Mouse (Mus musculus): ENCODE measurements at regions not wholly inside any gene's neighbourhood (a gene's known extent, or its start where the extent isn't known, plus 50 kb on each side); places are given as distances from the start of the nearest gene placed in this dataset.

- Histone ChIP-seq H3K27me3 (ENCODE audit: control insufficient read depth, insufficient read depth, low read length) (no peaks in the 10 kb centered on the region), H3K4me1 (ENCODE audit: control insufficient read depth, insufficient read depth, insufficient read length) (peaks cover 35% of the 10 kb centered on the region), H3K4me3 (ENCODE audit: extremely low read depth, insufficient read depth, insufficient read length) (no peak overlapping the region), H3K36me3 (ENCODE audit: control insufficient read depth, insufficient read depth, low read length) (no peaks in the 10 kb centered on the region), H3K27ac (ENCODE audit: insufficient read depth, low read length) (peak overlapping the region; percentile 92)
- DNase-seq (ENCODE audit: low read depth in 1 of 2, low spot score in 2 of 2): peak in 1 of 2 experiments; percentile 82
- no peak for TF ChIP-seq POLR2A (IDR thresholded peaks at IDR 0.05; ENCODE audit: low read depth, low read length)
- TF ChIP-seq CTCF (IDR thresholded peaks at IDR 0.05; ENCODE audit: extremely low read depth, insufficient read depth, insufficient read length, insufficient replicate concordance): no peak
- 59% methylated on average over 6 of the region's 6 CpGs for WGBS
These were observed 191.0 kb upstream of the Map3k1 start for GRCm38 (mm10) chr13:111999647-112000292.

GRCm38 (mm10) chr13:112000293-112000665 lies 191.5 kb upstream of the Map3k1 start:
- no peak for DNase-seq (ENCODE audit: low read depth in 1 of 2, low spot score in 2 of 2)
- Histone ChIP-seq H3K4me3 (ENCODE audit: extremely low read depth, insufficient read depth, insufficient read length) (no peak overlapping the region), H3K27ac (ENCODE audit: insufficient read depth, low read length) (peak overlapping the region; percentile 92), H3K27me3 (ENCODE audit: control insufficient read depth, insufficient read depth, low read length) (no peaks in the 10 kb centered on the region), H3K4me1 (ENCODE audit: control insufficient read depth, insufficient read depth, insufficient read length) (peaks cover 39% of the 10 kb centered on the region), H3K36me3 (ENCODE audit: control insufficient read depth, insufficient read depth, low read length) (no peaks in the 10 kb centered on the region)
- TF ChIP-seq POLR2A (IDR thresholded peaks at IDR 0.05; ENCODE audit: low read depth, low read length): no peak
- TF ChIP-seq CTCF (IDR thresholded peaks at IDR 0.05; ENCODE audit: extremely low read depth, insufficient read depth, insufficient read length, insufficient replicate concordance): no peak
- WGBS: 35% methylated on average over 6 of the region's 6 CpGs

GRCm38 (mm10) chr13:112000696-112001095 lies 191.9 kb upstream of the Map3k1 start:
- H3K27ac ChIP-seq (ENCODE audit: insufficient read depth, low read length): peak overlapping the region; percentile 92
- TF ChIP-seq CTCF (IDR thresholded peaks at IDR 0.05; ENCODE audit: extremely low read depth, insufficient read depth, insufficient read length, insufficient replicate concordance) (no peak), POLR2A (IDR thresholded peaks at IDR 0.05; ENCODE audit: low read depth, low read length) (no peak; the same call in 1 of the 2 replicates)
- H3K27me3 ChIP-seq (ENCODE audit: control insufficient read depth, insufficient read depth, low read length): no peaks in the 10 kb centered on the region
- no peak overlapping the region for H3K4me3 ChIP-seq (ENCODE audit: extremely low read depth, insufficient read depth, insufficient read length)
- DNase-seq (ENCODE audit: low read depth in 1 of 2, low spot score in 2 of 2): no peak
- H3K4me1 ChIP-seq (ENCODE audit: control insufficient read depth, insufficient read depth, insufficient read length): peaks cover 42% of the 10 kb centered on the region
- H3K36me3 ChIP-seq (ENCODE audit: control insufficient read depth, insufficient read depth, low read length): no peaks in the 10 kb centered on the region
- WGBS: 11% methylated on average over 5 of the region's 5 CpGs

- peak; percentile 82 to 98 for DNase-seq (ENCODE audit: low read depth in 1 of 2, low spot score in 2 of 2)
- peaks cover 42% of the 10 kb centered on the region for H3K4me1 ChIP-seq (ENCODE audit: control insufficient read depth, insufficient read depth, insufficient read length)
- H3K27me3 ChIP-seq (ENCODE audit: control insufficient read depth, insufficient read depth, low read length): no peaks in the 10 kb centered on the region
- 17% methylated on average over 20 of the region's 20 CpGs for WGBS
- peak overlapping the region; percentile 92 for H3K27ac ChIP-seq (ENCODE audit: insufficient read depth, low read length)
- no peaks in the 10 kb centered on the region for H3K36me3 ChIP-seq (ENCODE audit: control insufficient read depth, insufficient read depth, low read length)
- TF ChIP-seq POLR2A (IDR thresholded peaks at IDR 0.05; ENCODE audit: low read depth, low read length) (peak; percentile 22), CTCF (IDR thresholded peaks at IDR 0.05; ENCODE audit: extremely low read depth, insufficient read depth, insufficient read length, insufficient replicate concordance) (no peak)
- H3K4me3 ChIP-seq (ENCODE audit: extremely low read depth, insufficient read depth, insufficient read length): peak overlapping the region; percentile 15; the same call in 1 of the 2 replicates
These were observed 192.6 kb upstream of the Map3k1 start for GRCm38 (mm10) chr13:112001155-112002025.

GRCm38 (mm10) chr13:112002661-112003347 lies 194.0 kb upstream of the Map3k1 start:
- TF ChIP-seq CTCF (IDR thresholded peaks at IDR 0.05; ENCODE audit: extremely low read depth, insufficient read depth, insufficient read length, insufficient replicate concordance) (no peak), POLR2A (IDR thresholded peaks at IDR 0.05; ENCODE audit: low read depth, low read length) (no peak)
- Histone ChIP-seq H3K4me3 (ENCODE audit: extremely low read depth, insufficient read depth, insufficient read length) (no peak overlapping the region), H3K36me3 (ENCODE audit: control insufficient read depth, insufficient read depth, low read length) (no peaks in the 10 kb centered on the region), H3K4me1 (ENCODE audit: control insufficient read depth, insufficient read depth, insufficient read length) (peaks cover 46% of the 10 kb centered on the region), H3K27ac (ENCODE audit: insufficient read depth, low read length) (peak overlapping the region; percentile 88), H3K27me3 (ENCODE audit: control insufficient read depth, insufficient read depth, low read length) (no peaks in the 10 kb centered on the region)
- 11% methylated on average over 15 of the region's 15 CpGs for WGBS
- DNase-seq (ENCODE audit: low read depth in 1 of 2, low spot score in 2 of 2): peak; percentile 64 to 74

- Histone ChIP-seq H3K4me3 (ENCODE audit: extremely low read depth, insufficient read depth, insufficient read length) (no peak overlapping the region), H3K27me3 (ENCODE audit: control insufficient read depth, insufficient read depth, low read length) (no peaks in the 10 kb centered on the region), H3K36me3 (ENCODE audit: control insufficient read depth, insufficient read depth, low read length) (no peaks in the 10 kb centered on the region), H3K4me1 (ENCODE audit: control insufficient read depth, insufficient read depth, insufficient read length) (peaks cover 46% of the 10 kb centered on the region), H3K27ac (ENCODE audit: insufficient read depth, low read length) (peak overlapping the region; percentile 88)
- no peak for DNase-seq (ENCODE audit: low read depth in 1 of 2, low spot score in 2 of 2)
- 76% methylated on average over 7 of the region's 7 CpGs for WGBS
- no peak for TF ChIP-seq POLR2A (IDR thresholded peaks at IDR 0.05; ENCODE audit: low read depth, low read length)
- no peak for TF ChIP-seq CTCF (IDR thresholded peaks at IDR 0.05; ENCODE audit: extremely low read depth, insufficient read depth, insufficient read length, insufficient replicate concordance)
These were observed 194.7 kb upstream of the Map3k1 start for GRCm38 (mm10) chr13:112003445-112003844.

Data from spleen, adult 2 months (tissue).